Mouse (Mus musculus) liver, embryonic 15.5 days (tissue): ENCODE measurements around the gene 2010111I01Rik. TPM values are rescaled to one million over a fixed set of nuclear protein-coding genes. Genes with fewer than 3 reads are reported as not detected.

ENCODE experiments used
- ATAC-seq: fragments of 200-750 bp; cut with Nextera tagmentation; 2 replicates; pipeline ENCODE4 v1.8.0; 2017; ENCODE audit warnings: moderate number of reproducible peaks, mild to moderate bottlenecking, moderate library complexity; ENCODE audit not compliant: insufficient read depth
- H3K27ac ChIP-seq: fragments of 300-500 bp; sonication (generic); replicated peaks from 2 replicates; pipeline ENCODE4 v1.5.1; 2015; ENCODE audit warnings: mild to moderate bottlenecking, inconsistent platforms
- H3K27me3 ChIP-seq: fragments of 300-500 bp; sonication (generic); 2 replicates; pipeline ENCODE4 v1.6.1; 2015; ENCODE audit warnings: mild to moderate bottlenecking, inconsistent platforms
- H3K36me3 ChIP-seq: fragments of 300-500 bp; sonication (generic); replicated peaks from 2 replicates; pipeline ENCODE4 v1.6.1; 2015; ENCODE audit warnings: moderate library complexity, mild to moderate bottlenecking, inconsistent platforms
- H3K4me1 ChIP-seq: fragments of 300-500 bp; sonication (generic); replicated peaks from 2 replicates; pipeline ENCODE4 v1.6.1; 2015; ENCODE audit warnings: inconsistent platforms
- H3K4me2 ChIP-seq: fragments of 300-500 bp; sonication (generic); 2 replicates; pipeline ENCODE4 v1.6.1; 2015; ENCODE audit warnings: moderate library complexity, mild to moderate bottlenecking, inconsistent platforms
- H3K4me3 ChIP-seq: fragments of 300-500 bp; sonication (generic); replicated peaks from 2 replicates; pipeline ENCODE4 v1.5.1; 2015; ENCODE audit warnings: mild to moderate bottlenecking, inconsistent platforms
- H3K9ac ChIP-seq: fragments of 300-500 bp; sonication (generic); 2 replicates; pipeline ENCODE4 v1.6.1; 2015; ENCODE audit warnings: moderate library complexity, mild to moderate bottlenecking, inconsistent platforms
- H3K9me3 ChIP-seq: fragments of 300-500 bp; sonication (generic); replicated peaks from 2 replicates; pipeline ENCODE4 v1.6.1; 2016; ENCODE audit warnings: inconsistent platforms
- WGBS: fragments of 180-500 bp; shearing (Covaris S2); methylation state at CpG from one replicate; pipeline ENCODE4 v1.1.7; 2015; ENCODE audit warnings: mixed read lengths; ENCODE audit not compliant: insufficient replicate concordance; 5-methylcytosine and 5-hydroxymethylcytosine counted together
- polyA plus RNA-seq: library from polyadenylated mRNA; unstranded; fragments of >200 nt; fragmentation: Nextera tagmentation; extraction: Ambion mirVana; gene quantifications from 2 replicates; pipeline ENCODE4 v1.2.1, GENCODE M21; 2015

2010111I01Rik gene
- polyA plus RNA-seq, 1 experiment from 2014 or later = 14.6 TPM

- Histone ChIP-seq H3K27ac (no peak overlapping the region), H3K4me1 (peaks cover 46% of the 10 kb centered on the region), H3K4me2 (no peak overlapping the region), H3K9me3 (no peaks in the 10 kb centered on the region), H3K27me3 (no peaks in the 10 kb centered on the region), H3K9ac (no peak overlapping the region), H3K4me3 (no peak overlapping the region), H3K36me3 (0 out of 2 replicates have a peak, but pooled peaks cover 4% of the 10 kb centered on the region)
- WGBS = 69% methylated on average over 6 of the region's 6 CpGs
- peak; percentile 49 for ATAC-seq
These were observed 291.5 kb downstream of the 2010111I01Rik start for GRCm38 (mm10) chr13:63256146-63256545.

- Histone ChIP-seq H3K27me3 (no peaks in the 10 kb centered on the region), H3K9ac (no peak overlapping the region), H3K4me3 (no peak overlapping the region), H3K36me3 (0 out of 2 replicates have a peak, but pooled peaks cover 4% of the 10 kb centered on the region), H3K27ac (no peak overlapping the region), H3K4me1 (peaks cover 48% of the 10 kb centered on the region), H3K9me3 (no peaks in the 10 kb centered on the region), H3K4me2 (no peak overlapping the region)
- WGBS = 62% methylated on average over 7 of the region's 7 CpGs
- 0 out of 2 replicates have a peak, but pooled peaks have one; percentile 48 for ATAC-seq
These were observed 292.1 kb downstream of the 2010111I01Rik start for GRCm38 (mm10) chr13:63256807-63257206.

- no peak overlapping the region for H3K27ac ChIP-seq
- no peaks in the 10 kb centered on the region for H3K27me3 ChIP-seq
- H3K9ac ChIP-seq = no peak overlapping the region
- no peak overlapping the region for H3K4me2 ChIP-seq
- peaks cover 40% of the 10 kb centered on the region for H3K4me1 ChIP-seq
- ATAC-seq = no peak
- 65% methylated on average over 6 of the region's 6 CpGs for WGBS
- H3K4me3 ChIP-seq = no peak overlapping the region
- no peaks in the 10 kb centered on the region for H3K9me3 ChIP-seq
- peaks cover 4% of the 10 kb centered on the region; the same call in 1 of the 2 replicates for H3K36me3 ChIP-seq
These were observed 293.5 kb downstream of the 2010111I01Rik start for GRCm38 (mm10) chr13:63258167-63258582.

GRCm38 (mm10) chr13:63258671-63259070 is 294.0 kb downstream of the 2010111I01Rik start:
- Histone ChIP-seq H3K4me3 (no peak overlapping the region), H3K36me3 (peaks cover 4% of the 10 kb centered on the region; the same call in 1 of the 2 replicates), H3K4me1 (peaks cover 36% of the 10 kb centered on the region), H3K27me3 (no peaks in the 10 kb centered on the region), H3K9ac (no peak overlapping the region), H3K4me2 (no peak overlapping the region), H3K27ac (no peak overlapping the region), H3K9me3 (no peaks in the 10 kb centered on the region)
- ATAC-seq = no peak
- WGBS = 75% methylated on average over 4 of the region's 4 CpGs

- Histone ChIP-seq H3K9me3 (no peaks in the 10 kb centered on the region), H3K27me3 (no peaks in the 10 kb centered on the region), H3K9ac (no peak overlapping the region), H3K4me2 (no peak overlapping the region), H3K4me3 (no peak overlapping the region), H3K27ac (no peak overlapping the region), H3K36me3 (peaks cover 4% of the 10 kb centered on the region; the same call in 1 of the 2 replicates), H3K4me1 (peaks cover 29% of the 10 kb centered on the region; the same call in 1 of the 2 replicates)
- ATAC-seq = no peak
- 71% methylated on average over 4 of the region's 4 CpGs for WGBS
These were observed 295.4 kb downstream of the 2010111I01Rik start for GRCm38 (mm10) chr13:63260133-63260532.

- Histone ChIP-seq H3K36me3 (peaks cover 4% of the 10 kb centered on the region; the same call in 1 of the 2 replicates), H3K9me3 (no peaks in the 10 kb centered on the region), H3K9ac (no peak overlapping the region), H3K4me3 (no peak overlapping the region), H3K4me2 (no peak overlapping the region), H3K4me1 (peaks cover 27% of the 10 kb centered on the region), H3K27ac (no peak overlapping the region), H3K27me3 (no peaks in the 10 kb centered on the region)
- no peak for ATAC-seq
- WGBS = 45% methylated on average over 18 of the region's 18 CpGs
These were observed 296.3 kb downstream of the 2010111I01Rik start for GRCm38 (mm10) chr13:63260753-63261631.

GRCm38 (mm10) chr13:63261676-63262075 is 297.0 kb downstream of the 2010111I01Rik start:
- 77% methylated on average over 3 of the region's 3 CpGs for WGBS
- H3K4me1 ChIP-seq = peaks cover 26% of the 10 kb centered on the region
- H3K9ac ChIP-seq = no peak overlapping the region
- H3K27me3 ChIP-seq = no peaks in the 10 kb centered on the region
- no peak overlapping the region for H3K4me3 ChIP-seq
- ATAC-seq = no peak
- H3K36me3 ChIP-seq = peaks cover 4% of the 10 kb centered on the region; the same call in 1 of the 2 replicates
- no peaks in the 10 kb centered on the region for H3K9me3 ChIP-seq
- no peak overlapping the region for H3K4me2 ChIP-seq
- H3K27ac ChIP-seq = no peak overlapping the region

- Histone ChIP-seq H3K4me3 (no peak overlapping the region), H3K27ac (no peak overlapping the region), H3K9me3 (no peaks in the 10 kb centered on the region), H3K9ac (no peak overlapping the region), H3K27me3 (no peaks in the 10 kb centered on the region), H3K36me3 (no peaks in the 10 kb centered on the region; the same call in 1 of the 2 replicates), H3K4me2 (no peak overlapping the region), H3K4me1 (peaks cover 22% of the 10 kb centered on the region)
- no peak for ATAC-seq
- WGBS = 59% methylated on average over 1 of the region's 1 CpGs
These were observed 297.7 kb downstream of the 2010111I01Rik start for GRCm38 (mm10) chr13:63262168-63262957.

- no peak for ATAC-seq
- H3K9me3 ChIP-seq = no peaks in the 10 kb centered on the region
- H3K4me3 ChIP-seq = no peak overlapping the region
- H3K36me3 ChIP-seq = no peaks in the 10 kb centered on the region
- no peaks in the 10 kb centered on the region for H3K27me3 ChIP-seq
- WGBS = 52% methylated on average over 4 of the region's 4 CpGs
- H3K4me1 ChIP-seq = peaks cover 28% of the 10 kb centered on the region
- no peak overlapping the region for H3K9ac ChIP-seq
- H3K27ac ChIP-seq = no peak overlapping the region
- H3K4me2 ChIP-seq = no peak overlapping the region
These were observed 303.7 kb downstream of the 2010111I01Rik start for GRCm38 (mm10) chr13:63268371-63268770.

GRCm38 (mm10) chr13:63268776-63269175 is 304.1 kb downstream of the 2010111I01Rik start:
- H3K4me1 ChIP-seq = peaks cover 28% of the 10 kb centered on the region
- no peak overlapping the region for H3K27ac ChIP-seq
- H3K4me3 ChIP-seq = no peak overlapping the region
- no peaks in the 10 kb centered on the region for H3K36me3 ChIP-seq
- H3K27me3 ChIP-seq = no peaks in the 10 kb centered on the region
- no peaks in the 10 kb centered on the region for H3K9me3 ChIP-seq
- ATAC-seq = no peak
- WGBS = 74% methylated on average over 1 of the region's 1 CpGs
- no peak overlapping the region for H3K9ac ChIP-seq
- H3K4me2 ChIP-seq = no peak overlapping the region

GRCm38 (mm10) chr13:63270191-63270590 is 305.5 kb downstream of the 2010111I01Rik start:
- H3K4me3 ChIP-seq = no peak overlapping the region
- H3K4me2 ChIP-seq = no peak overlapping the region
- no peak overlapping the region for H3K27ac ChIP-seq
- no peak overlapping the region for H3K9ac ChIP-seq
- no peaks in the 10 kb centered on the region for H3K36me3 ChIP-seq
- no peaks in the 10 kb centered on the region for H3K27me3 ChIP-seq
- no peak for ATAC-seq
- 70% methylated on average over 5 of the region's 5 CpGs for WGBS
- H3K4me1 ChIP-seq = peaks cover 28% of the 10 kb centered on the region
- H3K9me3 ChIP-seq = no peaks in the 10 kb centered on the region
